Mouse (Mus musculus) limb, embryonic 13.5 days (tissue): Measurements from ENCODE around the gene Brsk2. TPM values are rescaled to one million over a fixed set of nuclear protein-coding genes. Genes with fewer than 3 reads are reported as not detected.

Experiments used
- ATAC-seq: fragments of 200-750 bp; cut with Nextera tagmentation; 2 replicates; pipeline ENCODE4 v1.8.0; 2017; ENCODE audit warnings: low read depth, moderate number of reproducible peaks, moderate TSS enrichment; ENCODE audit not compliant: low FRiP score
- H3K27ac ChIP-seq: fragments of 300-500 bp; sonication (generic); 2 replicates; pipeline ENCODE4 v1.5.1; 2015; ENCODE audit warnings: inconsistent platforms, mild to moderate bottlenecking, moderate library complexity
- H3K27me3 ChIP-seq: fragments of 300-500 bp; sonication (generic); 2 replicates; pipeline ENCODE4 v1.6.1; 2015; ENCODE audit warnings: mild to moderate bottlenecking, inconsistent platforms
- H3K36me3 ChIP-seq: fragments of 300-500 bp; sonication (generic); 2 replicates; pipeline ENCODE4 v1.6.1; 2015; ENCODE audit warnings: inconsistent platforms, mild to moderate bottlenecking, moderate library complexity
- H3K4me1 ChIP-seq: fragments of 300-500 bp; sonication (generic); 2 replicates; pipeline ENCODE4 v1.6.1; 2015; ENCODE audit warnings: inconsistent platforms
- H3K4me2 ChIP-seq: fragments of 300-500 bp; sonication (generic); replicated peaks from 2 replicates; pipeline ENCODE4 v1.6.1; 2015; ENCODE audit warnings: inconsistent platforms, mild to moderate bottlenecking, moderate library complexity
- H3K4me3 ChIP-seq: fragments of 300-500 bp; sonication (generic); 2 replicates; pipeline ENCODE4 v1.5.1; 2015; ENCODE audit warnings: moderate library complexity, mild to moderate bottlenecking, inconsistent platforms
- H3K9ac ChIP-seq: fragments of 300-500 bp; sonication (generic); 2 replicates; pipeline ENCODE4 v1.6.1; 2015; ENCODE audit warnings: mild to moderate bottlenecking, inconsistent platforms
- H3K9me3 ChIP-seq: fragments of 300-500 bp; sonication (generic); 2 replicates; pipeline ENCODE4 v1.6.1; 2016; ENCODE audit warnings: inconsistent platforms
- WGBS: fragments of 180-500 bp; shearing (Covaris S2); methylation state at CpG from one replicate; pipeline ENCODE4 v1.1.7; 2015; 5-methylcytosine and 5-hydroxymethylcytosine counted together
- polyA plus RNA-seq: library from polyadenylated mRNA; unstranded; fragments of >200 nt; fragmentation: Nextera tagmentation; extraction: Ambion mirVana; gene quantifications from 2 replicates; pipeline ENCODE4 v1.2.1, GENCODE M21; 2015

The Brsk2 gene
- polyA plus RNA-seq, 1 experiment from 2014 or later, result 0.95 TPM

GRCm38 (mm10) chr7:142000661-142001060 lies 51.1 kb downstream of the Brsk2 start:
- ATAC-seq, result no peak
- H3K4me1 ChIP-seq, result no peaks in the 10 kb centered on the region
- H3K9ac ChIP-seq, result no peak overlapping the region
- WGBS, result 89% methylated on average over 3 of the region's 3 CpGs
- no peaks in the 10 kb centered on the region for H3K27me3 ChIP-seq
- peaks cover 7% of the 10 kb centered on the region for H3K36me3 ChIP-seq
- H3K4me2 ChIP-seq, result no peak overlapping the region
- H3K4me3 ChIP-seq, result no peak overlapping the region
- no peak overlapping the region for H3K27ac ChIP-seq
- no peaks in the 10 kb centered on the region for H3K9me3 ChIP-seq

- WGBS, result 90% methylated on average over 22 of the region's 22 CpGs
- Histone ChIP-seq H3K4me2 (no peak overlapping the region), H3K27ac (no peak overlapping the region), H3K4me1 (no peaks in the 10 kb centered on the region), H3K36me3 (peaks cover 7% of the 10 kb centered on the region), H3K9ac (no peak overlapping the region), H3K4me3 (no peak overlapping the region), H3K27me3 (no peaks in the 10 kb centered on the region), H3K9me3 (no peaks in the 10 kb centered on the region)
- ATAC-seq, result no peak; the same call in 1 of the 2 replicates
These were observed 52.2 kb downstream of the Brsk2 start for GRCm38 (mm10) chr7:142001597-142002340.

GRCm38 (mm10) chr7:142016562-142016961 lies 67.0 kb downstream of the Brsk2 start:
- no peak overlapping the region for H3K4me2 ChIP-seq
- no peak overlapping the region for H3K9ac ChIP-seq
- H3K4me3 ChIP-seq, result no peak overlapping the region
- no peaks in the 10 kb centered on the region for H3K27me3 ChIP-seq
- ATAC-seq, result no peak
- H3K4me1 ChIP-seq, result peaks cover 20% of the 10 kb centered on the region
- no peaks in the 10 kb centered on the region for H3K9me3 ChIP-seq
- no peak overlapping the region for H3K27ac ChIP-seq
- H3K36me3 ChIP-seq, result peaks cover 38% of the 10 kb centered on the region
- WGBS, result 73% methylated on average over 1 of the region's 1 CpGs

- WGBS, result 53% methylated on average over 2 of the region's 2 CpGs
- Histone ChIP-seq H3K9me3 (no peaks in the 10 kb centered on the region), H3K9ac (no peak overlapping the region), H3K4me1 (peaks cover 27% of the 10 kb centered on the region), H3K27ac (0 out of 2 replicates have a peak overlapping the region, but pooled peaks have one; percentile 4), H3K36me3 (peaks cover 17% of the 10 kb centered on the region), H3K27me3 (no peaks in the 10 kb centered on the region), H3K4me3 (no peak overlapping the region), H3K4me2 (no peak overlapping the region)
- ATAC-seq, result no peak
These were observed 70.1 kb downstream of the Brsk2 start for GRCm38 (mm10) chr7:142019699-142020098.

- Histone ChIP-seq H3K27ac (no peak overlapping the region; the same call in 1 of the 2 replicates), H3K9ac (no peak overlapping the region), H3K27me3 (no peaks in the 10 kb centered on the region), H3K9me3 (no peaks in the 10 kb centered on the region), H3K36me3 (peaks cover 6% of the 10 kb centered on the region; the same call in 1 of the 2 replicates), H3K4me3 (no peak overlapping the region), H3K4me1 (peaks cover 38% of the 10 kb centered on the region), H3K4me2 (no peak overlapping the region)
- 68% methylated on average over 3 of the region's 3 CpGs for WGBS
- no peak for ATAC-seq
These were observed 71.3 kb downstream of the Brsk2 start for GRCm38 (mm10) chr7:142020827-142021226.

GRCm38 (mm10) chr7:142025196-142025595 lies 75.6 kb downstream of the Brsk2 start:
- WGBS, result 75% methylated on average over 2 of the region's 2 CpGs
- Histone ChIP-seq H3K4me2 (no peak overlapping the region), H3K9ac (peak overlapping the region; percentile 9; the same call in 1 of the 2 replicates), H3K9me3 (no peaks in the 10 kb centered on the region), H3K27ac (peak overlapping the region; percentile 28; the same call in 1 of the 2 replicates), H3K36me3 (no peaks in the 10 kb centered on the region), H3K4me3 (no peak overlapping the region), H3K4me1 (peaks cover 39% of the 10 kb centered on the region), H3K27me3 (no peaks in the 10 kb centered on the region)
- ATAC-seq, result no peak

- Histone ChIP-seq H3K4me3 (no peak overlapping the region), H3K36me3 (no peaks in the 10 kb centered on the region), H3K4me1 (peaks cover 34% of the 10 kb centered on the region), H3K9ac (peak overlapping the region; percentile 9; the same call in 1 of the 2 replicates), H3K27ac (0 out of 2 replicates have a peak overlapping the region, but pooled peaks have one; percentile 28), H3K9me3 (no peaks in the 10 kb centered on the region), H3K4me2 (no peak overlapping the region), H3K27me3 (no peaks in the 10 kb centered on the region)
- 52% methylated on average over 4 of the region's 4 CpGs for WGBS
- ATAC-seq, result no peak
These were observed 76.4 kb downstream of the Brsk2 start for GRCm38 (mm10) chr7:142025926-142026325.

GRCm38 (mm10) chr7:142030073-142030472 lies 80.5 kb downstream of the Brsk2 start:
- Histone ChIP-seq H3K4me2 (no peak overlapping the region), H3K4me3 (no peak overlapping the region), H3K27me3 (no peaks in the 10 kb centered on the region), H3K36me3 (no peaks in the 10 kb centered on the region), H3K27ac (no peak overlapping the region), H3K9ac (no peak overlapping the region), H3K4me1 (peaks cover 28% of the 10 kb centered on the region), H3K9me3 (no peaks in the 10 kb centered on the region)
- ATAC-seq, result no peak

GRCm38 (mm10) chr7:142034198-142034597 lies 84.6 kb downstream of the Brsk2 start:
- H3K4me1 ChIP-seq, result peaks cover 16% of the 10 kb centered on the region
- no peak; the same call in 1 of the 2 replicates for ATAC-seq
- no peaks in the 10 kb centered on the region for H3K9me3 ChIP-seq
- H3K27me3 ChIP-seq, result no peaks in the 10 kb centered on the region
- H3K27ac ChIP-seq, result no peak overlapping the region
- no peaks in the 10 kb centered on the region for H3K36me3 ChIP-seq
- WGBS, result 74% methylated on average over 2 of the region's 2 CpGs
- no peak overlapping the region for H3K9ac ChIP-seq
- H3K4me2 ChIP-seq, result no peak overlapping the region
- H3K4me3 ChIP-seq, result no peak overlapping the region

GRCm38 (mm10) chr7:142035048-142035811 lies 85.7 kb downstream of the Brsk2 start:
- Histone ChIP-seq H3K9ac (no peak overlapping the region), H3K4me2 (no peak overlapping the region), H3K27ac (no peak overlapping the region), H3K36me3 (no peaks in the 10 kb centered on the region), H3K4me3 (no peak overlapping the region), H3K4me1 (peaks cover 16% of the 10 kb centered on the region), H3K27me3 (no peaks in the 10 kb centered on the region), H3K9me3 (no peaks in the 10 kb centered on the region)
- ATAC-seq, result no peak
- 48% methylated on average over 2 of the region's 2 CpGs for WGBS

GRCm38 (mm10) chr7:142037553-142038170 lies 88.1 kb downstream of the Brsk2 start:
- H3K27ac ChIP-seq, result no peak overlapping the region
- H3K4me3 ChIP-seq, result no peak overlapping the region
- no peaks in the 10 kb centered on the region for H3K9me3 ChIP-seq
- no peak overlapping the region for H3K4me2 ChIP-seq
- H3K9ac ChIP-seq, result no peak overlapping the region
- 67% methylated on average over 4 of the region's 4 CpGs for WGBS
- H3K4me1 ChIP-seq, result peaks cover 16% of the 10 kb centered on the region
- no peaks in the 10 kb centered on the region for H3K27me3 ChIP-seq
- no peak; the same call in 1 of the 2 replicates for ATAC-seq
- no peaks in the 10 kb centered on the region for H3K36me3 ChIP-seq

- 90% methylated on average over 3 of the region's 3 CpGs for WGBS
- H3K9me3 ChIP-seq, result no peaks in the 10 kb centered on the region
- H3K4me1 ChIP-seq, result peaks cover 2% of the 10 kb centered on the region
- ATAC-seq, result no peak
- H3K4me3 ChIP-seq, result no peak overlapping the region
- 0 out of 2 replicates have a peak, but pooled peaks cover 2% of the 10 kb centered on the region for H3K36me3 ChIP-seq
- H3K4me2 ChIP-seq, result no peak overlapping the region
- H3K27me3 ChIP-seq, result no peaks in the 10 kb centered on the region
- H3K27ac ChIP-seq, result no peak overlapping the region
- no peak overlapping the region for H3K9ac ChIP-seq
These were observed 91.2 kb downstream of the Brsk2 start for GRCm38 (mm10) chr7:142040756-142041155.
